In genomic region chr1:59333860-59334561, GRCm38 (mm10) we compare ENCODE assay signal across 9 mouse cellular contexts.
A peak's percentile ranks its signal among the peaks of the same experiment; 100 is the strongest.
DNase-seq lines count a peak whose midpoint lies in the region; ATAC-seq and TF ChIP-seq lines count a peak whose summit lies in the region.
"Had no signal": no experiment of that assay in that cellular context is flagged by ENCODE, and none has a peak within 500 bp of the region (broad histone marks: within the 10 kb centered on the region; RNA-seq: fewer than 3 reads in every experiment).

No protein-coding gene starts in this region.

- H3K27me3 ChIP-seq in kidney, postnatal 0 days (ENCODE audit: insufficient read depth, low read length), result no peaks in the 10 kb centered on the region
- H3K27me3 ChIP-seq in embryonic facial prominence, embryonic 14.5 days (replicated peaks; ENCODE audit: control insufficient read depth, insufficient read depth, low read length), result no peaks in the 10 kb centered on the region
- no peaks in the 10 kb centered on the region for H3K27me3 ChIP-seq in hindbrain, postnatal 0 days (ENCODE audit: insufficient read depth, low read length)
- H3K27me3 ChIP-seq in neural tube, embryonic 15.5 days (replicated peaks), result no peaks in the 10 kb centered on the region
- H3K27me3 ChIP-seq in stomach, postnatal 0 days (ENCODE audit: control insufficient read depth, insufficient read depth, low read length), result no peaks in the 10 kb centered on the region

- no peaks in the 10 kb centered on the region for H3K36me3 ChIP-seq in kidney, postnatal 0 days (ENCODE audit: insufficient read depth, low read length)
- no peaks in the 10 kb centered on the region for H3K36me3 ChIP-seq in embryonic facial prominence, embryonic 14.5 days (ENCODE audit: control insufficient read depth, insufficient read depth, low read length)
- no peaks in the 10 kb centered on the region for H3K36me3 ChIP-seq in hindbrain, postnatal 0 days (ENCODE audit: insufficient read depth, low read length)
- H3K36me3 ChIP-seq in neural tube, embryonic 15.5 days, result no peaks in the 10 kb centered on the region
- H3K36me3 ChIP-seq in stomach, postnatal 0 days (ENCODE audit: control insufficient read depth, insufficient read depth, low read length), result no peaks in the 10 kb centered on the region
- H3K36me3 ChIP-seq: G1E had no signal

- ATAC-seq in kidney, postnatal 0 days (replicated peaks; ENCODE audit: low FRiP score, low read depth), result no peak; the same call in 1 of the 2 replicates
- ATAC-seq in embryonic facial prominence, embryonic 14.5 days (ENCODE audit: low read depth), result peak; percentile 35; the same call in 1 of the 2 replicates
- ATAC-seq in hindbrain, postnatal 0 days, result no peak
- peak; percentile 12; the same call in 1 of the 2 replicates for ATAC-seq in neural tube, embryonic 15.5 days (ENCODE audit: low FRiP score)
- ATAC-seq in granulocyte monocyte progenitor cell, adult 5-6 weeks (replicated peaks; ENCODE audit: poor library complexity, severe bottlenecking), result no peak
- ATAC-seq in stomach, postnatal 0 days (ENCODE audit: low FRiP score, low TSS enrichment), result no peak

- H3K4me3 ChIP-seq in kidney, postnatal 0 days (replicated peaks; ENCODE audit: low read depth, low read length), result no peak overlapping the region
- no peak overlapping the region for H3K4me3 ChIP-seq in embryonic facial prominence, embryonic 14.5 days (ENCODE audit: low read depth, low read length)
- no peak overlapping the region for H3K4me3 ChIP-seq in hindbrain, postnatal 0 days (ENCODE audit: low read length)
- no peak overlapping the region for H3K4me3 ChIP-seq in neural tube, embryonic 15.5 days (replicated peaks)
- H3K4me3 ChIP-seq in stomach, postnatal 0 days (ENCODE audit: low read depth, low read length), result no peak overlapping the region

- peak; percentile 34 for DNase-seq in kidney, postnatal 0 days (ENCODE audit: low spot score)
- DNase-seq in kidney, adult 18-20 months, result no peak
- DNase-seq in embryonic facial prominence, embryonic 14.5 days (ENCODE audit: low spot score), result no peak
- peak; percentile 10 for DNase-seq in hindbrain, postnatal 0 days (ENCODE audit: low spot score)
- DNase-seq in stomach, postnatal 0 days (ENCODE audit: low spot score), result no peak
- no peak for DNase-seq in ovary, postnatal 14 days (ENCODE audit: low spot score)

- H3K27ac ChIP-seq in kidney, postnatal 0 days, result 0 out of 2 replicates have a peak overlapping the region, but pooled peaks have one; percentile 21
- no peak overlapping the region; the same call in 1 of the 2 replicates for H3K27ac ChIP-seq in embryonic facial prominence, embryonic 14.5 days (replicated peaks; ENCODE audit: low read depth, low read length)
- no peak overlapping the region for H3K27ac ChIP-seq in hindbrain, postnatal 0 days
- peak overlapping the region; percentile 45 for H3K27ac ChIP-seq in neural tube, embryonic 15.5 days (replicated peaks)
- no peak overlapping the region for H3K27ac ChIP-seq in stomach, postnatal 0 days (replicated peaks)

- H3K9me3 ChIP-seq in kidney, postnatal 0 days (replicated peaks; ENCODE audit: low read length), result no peaks in the 10 kb centered on the region
- no peaks in the 10 kb centered on the region for H3K9me3 ChIP-seq in embryonic facial prominence, embryonic 14.5 days (ENCODE audit: control insufficient read depth, low read length)
- no peaks in the 10 kb centered on the region for H3K9me3 ChIP-seq in hindbrain, postnatal 0 days (ENCODE audit: low read length)
- no peaks in the 10 kb centered on the region for H3K9me3 ChIP-seq in neural tube, embryonic 15.5 days (replicated peaks)
- H3K9me3 ChIP-seq in stomach, postnatal 0 days (ENCODE audit: control insufficient read depth, low read length), result no peaks in the 10 kb centered on the region
- H3K9me3 ChIP-seq: G1E had no signal

- TF ChIP-seq EP300 in stomach, postnatal 0 days (optimal IDR thresholded peaks at IDR 0.05), result no peak

- H3K4me2 ChIP-seq in kidney, postnatal 0 days (ENCODE audit: low read length), result no peak overlapping the region
- H3K4me2 ChIP-seq in embryonic facial prominence, embryonic 14.5 days (ENCODE audit: low read depth, low read length), result no peak overlapping the region
- no peak overlapping the region for H3K4me2 ChIP-seq in hindbrain, postnatal 0 days (ENCODE audit: low read depth, low read length)
- peak overlapping the region; percentile 2; the same call in 1 of the 2 replicates for H3K4me2 ChIP-seq in neural tube, embryonic 15.5 days
- no peak overlapping the region for H3K4me2 ChIP-seq in stomach, postnatal 0 days (replicated peaks; ENCODE audit: low read depth)

- WGBS in kidney, postnatal 0 days, result 29% methylated on average over 10 of the region's 10 CpGs
- 25% methylated on average over 10 of the region's 10 CpGs for WGBS in embryonic facial prominence, embryonic 14.5 days
- WGBS in hindbrain, postnatal 0 days, result 35% methylated on average over 10 of the region's 10 CpGs
- WGBS in neural tube, embryonic 15.5 days, result 11% methylated on average over 10 of the region's 10 CpGs
- WGBS in stomach, postnatal 0 days, result 50% methylated on average over 10 of the region's 10 CpGs

- TF ChIP-seq CTCF in kidney, postnatal 0 days (IDR thresholded peaks at IDR 0.05; ENCODE audit: low read depth), result no peak
- TF ChIP-seq CTCF in hindbrain, postnatal 0 days (IDR thresholded peaks at IDR 0.05; ENCODE audit: low read depth), result no peak
- TF ChIP-seq CTCF in stomach, postnatal 0 days (IDR thresholded peaks at IDR 0.05; ENCODE audit: low read depth), result no peak

- H3K9ac ChIP-seq in kidney, postnatal 0 days (ENCODE audit: low read depth, low read length), result no peak overlapping the region
- no peak overlapping the region for H3K9ac ChIP-seq in embryonic facial prominence, embryonic 14.5 days (ENCODE audit: low read depth, low read length)
- H3K9ac ChIP-seq in hindbrain, postnatal 0 days (replicated peaks; ENCODE audit: low read length), result no peak overlapping the region
- no peak overlapping the region for H3K9ac ChIP-seq in neural tube, embryonic 15.5 days (replicated peaks)
- no peak overlapping the region for H3K9ac ChIP-seq in stomach, postnatal 0 days (ENCODE audit: low read length)

- H3K4me1 ChIP-seq in kidney, postnatal 0 days (replicated peaks; ENCODE audit: insufficient read depth, low read length), result peaks cover 24% of the 10 kb centered on the region
- H3K4me1 ChIP-seq in embryonic facial prominence, embryonic 14.5 days (ENCODE audit: control insufficient read depth, insufficient read depth, low read length), result peaks cover 42% of the 10 kb centered on the region
- H3K4me1 ChIP-seq in hindbrain, postnatal 0 days (ENCODE audit: insufficient read depth, low read length), result peaks cover 15% of the 10 kb centered on the region
- H3K4me1 ChIP-seq in neural tube, embryonic 15.5 days, result peaks cover 27% of the 10 kb centered on the region
- 0 out of 2 replicates have a peak, but pooled peaks cover 2% of the 10 kb centered on the region for H3K4me1 ChIP-seq in stomach, postnatal 0 days (replicated peaks; ENCODE audit: control insufficient read depth, insufficient read depth)

Comparison
In these comparisons a context has a peak if more than half of its experiments do, and no peak if none do; other contexts are left out.
1. DNase-seq: peak in kidney, postnatal 0 days (single experiment) and hindbrain, postnatal 0 days (single experiment); none in kidney, adult 18-20 months (single experiment), embryonic facial prominence, embryonic 14.5 days (single experiment), stomach, postnatal 0 days (single experiment) and ovary, postnatal 14 days (single experiment).
2. ATAC-seq: peak in embryonic facial prominence, embryonic 14.5 days (single experiment) and neural tube, embryonic 15.5 days (single experiment); none in kidney, postnatal 0 days (single experiment), hindbrain, postnatal 0 days (single experiment), granulocyte monocyte progenitor cell, adult 5-6 weeks (single experiment) and stomach, postnatal 0 days (single experiment).
3. H3K27ac ChIP-seq: peak in kidney, postnatal 0 days (single experiment) and neural tube, embryonic 15.5 days (single experiment); none in embryonic facial prominence, embryonic 14.5 days (single experiment), hindbrain, postnatal 0 days (single experiment) and stomach, postnatal 0 days (single experiment).